In genomic region chr12:89310200-89310599, GRCm38 (mm10) we compare ENCODE assay signal across 14 mouse cellular contexts.
A peak's percentile ranks its signal among the peaks of the same experiment; 100 is the strongest.
DNase-seq lines count a peak whose midpoint lies in the region.
"Had no signal": no experiment of that assay in that cellular context is flagged by ENCODE, and none has a peak within 500 bp of the region (broad histone marks: within the 10 kb centered on the region; RNA-seq: fewer than 3 reads in every experiment).

No protein-coding gene starts in this region.

- peak; percentile 22 to 35 for DNase-seq in frontal cortex, adult 2 months (ENCODE audit: extremely low spot score in 1 of 2, low spot score in 1 of 2)
- no peak for DNase-seq in frontal cortex, postnatal 14 days (ENCODE audit: low spot score in 2 of 2)
- peak; percentile 21 for DNase-seq in right cerebral cortex, adult 18-20 months
- no peak for DNase-seq in right cerebral cortex, postnatal 10 days (ENCODE audit: low spot score in 2 of 2)
- no peak for DNase-seq in right cerebral cortex, postnatal 4 days
- DNase-seq: adrenal gland, adult 2 months; adrenal gland, postnatal 10 days; adrenal gland, postnatal 25 days; cerebellum, adult 11-12 months; cerebellum, adult 2 months; cerebellum, adult 9-10 months; cerebellum, postnatal 10 days; cerebellum, postnatal 25 days; forebrain, postnatal 0 days had no signal

Comparison
In these comparisons a context has a peak if more than half of its experiments do, and no peak if none do; other contexts are left out.
1. DNase-seq: peak in frontal cortex, adult 2 months (2 of 2) and right cerebral cortex, adult 18-20 months (single experiment); none in frontal cortex, postnatal 14 days (0 of 2), right cerebral cortex, postnatal 10 days (0 of 2) and right cerebral cortex, postnatal 4 days (single experiment).